Mouse (Mus musculus) embryonic fibroblast, embryonic 13.5 days (primary cell): ENCODE measurements at regions not wholly inside any gene's neighbourhood (a gene's known extent, or its start where the extent isn't known, plus 50 kb on each side); places are given as distances from the start of the nearest gene placed in this dataset.

Experiments
- CTCF ChIP-seq: IDR thresholded peaks from 2 replicates; pipeline ENCODE4 v1.5.1; 2011; ENCODE audit warnings: mild to moderate bottlenecking, control low read depth, low read length, moderate library complexity, borderline replicate concordance; ENCODE audit not compliant: insufficient read depth
- POLR2A ChIP-seq: IDR thresholded peaks from 2 replicates; pipeline ENCODE4 v1.6.1; 2011; ENCODE audit warnings: low read depth, mild to moderate bottlenecking, control low read depth, low read length, moderate library complexity

- TF ChIP-seq POLR2A (no peak), CTCF (no peak)
Observed at GRCm38 (mm10) chr7:36236673-36237072, 433.9 kb upstream of the Zfp507 start.
